Mouse (Mus musculus) erythroblast, embryonic 14.5 days (primary cell): ENCODE measurements at regions not wholly inside any gene's neighbourhood (a gene's known extent, or its start where the extent isn't known, plus 50 kb on each side); places are given as distances from the start of the nearest gene placed in this dataset.

Experiments used
- H3K27me3 ChIP-seq: 2 replicates; pipeline ENCODE4 v1.6.1; 2012; ENCODE audit warnings: inconsistent platforms; ENCODE audit not compliant: control insufficient read depth
- H3K36me3 ChIP-seq: 2 replicates; pipeline ENCODE4 v1.6.1; 2012; ENCODE audit warnings: mild to moderate bottlenecking, inconsistent platforms; ENCODE audit not compliant: control insufficient read depth
- H3K4me1 ChIP-seq: 2 replicates; pipeline ENCODE4 v1.6.1; 2012; ENCODE audit warnings: inconsistent platforms; ENCODE audit not compliant: control insufficient read depth
- H3K4me3 ChIP-seq: replicated peaks from 2 replicates; pipeline ENCODE3; 2012; ENCODE audit warnings: moderate library complexity, mild to moderate bottlenecking, inconsistent platforms
- H3K9me3 ChIP-seq: 2 replicates; pipeline ENCODE4 v1.6.1; 2012; ENCODE audit warnings: low read length, inconsistent platforms, mixed read lengths; ENCODE audit not compliant: control insufficient read depth
- GATA1 ChIP-seq: IDR thresholded peaks from 2 replicates; pipeline ENCODE4 v1.6.1; 2012; ENCODE audit warnings: low read length, inconsistent platforms, mixed read lengths
- TAL1 ChIP-seq: IDR thresholded peaks from 3 replicates; pipeline ENCODE4 v1.6.1; 2012; ENCODE audit warnings: low read length, inconsistent platforms, mixed read lengths

DNA sequence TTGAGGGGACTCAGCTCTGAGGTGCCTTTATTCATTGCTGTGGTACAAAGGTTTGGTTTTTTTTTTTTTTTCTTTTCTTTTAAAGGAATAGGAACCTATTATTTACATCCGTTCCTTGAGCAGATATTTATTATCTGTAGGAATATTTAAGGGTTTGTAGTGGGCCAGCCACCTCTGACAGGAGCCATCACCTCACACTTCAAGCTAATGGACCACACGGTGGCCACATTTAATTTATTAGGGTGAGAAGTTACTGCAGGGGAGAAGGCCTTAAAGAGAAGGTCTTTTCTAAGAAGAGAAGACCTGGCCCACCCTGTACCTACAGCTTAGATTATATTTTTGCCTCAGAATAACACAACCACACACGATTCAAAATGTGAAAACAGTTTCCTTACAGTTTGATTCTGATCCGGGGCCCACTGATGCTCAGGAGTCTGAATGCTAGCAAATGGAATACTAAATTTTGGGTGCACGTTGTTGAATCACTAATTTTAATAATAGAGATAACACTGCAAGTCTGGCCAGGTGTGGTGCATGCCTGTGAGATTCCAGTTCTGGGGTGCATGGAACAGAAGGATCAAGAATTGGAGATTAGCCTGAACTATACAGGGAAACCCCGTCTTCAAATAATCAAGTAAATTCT is 255.6 kb upstream of the Nfe2l3 start:
- peaks cover 8% of the 10 kb centered on the region for H3K9me3 ChIP-seq
- peaks cover 100% of the 10 kb centered on the region for H3K27me3 ChIP-seq
- TF ChIP-seq GATA1, result no peak
- TF ChIP-seq TAL1, result no peak
- H3K4me3 ChIP-seq, result no peak overlapping the region
- no peaks in the 10 kb centered on the region for H3K36me3 ChIP-seq
- peaks cover 22% of the 10 kb centered on the region for H3K4me1 ChIP-seq

DNA sequence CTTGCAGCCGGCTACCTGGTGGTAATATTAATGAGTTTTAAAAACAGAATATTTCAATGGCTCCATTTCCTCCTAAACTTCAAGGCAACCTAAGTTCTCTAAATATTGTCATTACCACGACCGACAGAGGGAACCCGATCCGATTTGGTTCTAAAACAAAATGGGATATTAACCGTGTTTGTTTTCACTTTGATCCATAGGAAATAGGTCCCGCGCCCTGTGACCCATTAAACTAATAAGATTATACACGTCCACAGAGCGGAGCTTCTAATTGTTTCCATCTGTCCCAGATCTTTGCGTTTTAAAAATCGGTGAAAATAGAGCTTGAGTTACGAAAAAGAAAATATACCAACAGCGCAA is 254.8 kb upstream of the Nfe2l3 start:
- TF ChIP-seq GATA1, result no peak
- no peak for TF ChIP-seq TAL1
- Histone ChIP-seq H3K4me1 (peaks cover 17% of the 10 kb centered on the region), H3K9me3 (peaks cover 8% of the 10 kb centered on the region), H3K36me3 (no peaks in the 10 kb centered on the region), H3K4me3 (peak overlapping the region; percentile 59), H3K27me3 (peaks cover 100% of the 10 kb centered on the region)

DNA sequence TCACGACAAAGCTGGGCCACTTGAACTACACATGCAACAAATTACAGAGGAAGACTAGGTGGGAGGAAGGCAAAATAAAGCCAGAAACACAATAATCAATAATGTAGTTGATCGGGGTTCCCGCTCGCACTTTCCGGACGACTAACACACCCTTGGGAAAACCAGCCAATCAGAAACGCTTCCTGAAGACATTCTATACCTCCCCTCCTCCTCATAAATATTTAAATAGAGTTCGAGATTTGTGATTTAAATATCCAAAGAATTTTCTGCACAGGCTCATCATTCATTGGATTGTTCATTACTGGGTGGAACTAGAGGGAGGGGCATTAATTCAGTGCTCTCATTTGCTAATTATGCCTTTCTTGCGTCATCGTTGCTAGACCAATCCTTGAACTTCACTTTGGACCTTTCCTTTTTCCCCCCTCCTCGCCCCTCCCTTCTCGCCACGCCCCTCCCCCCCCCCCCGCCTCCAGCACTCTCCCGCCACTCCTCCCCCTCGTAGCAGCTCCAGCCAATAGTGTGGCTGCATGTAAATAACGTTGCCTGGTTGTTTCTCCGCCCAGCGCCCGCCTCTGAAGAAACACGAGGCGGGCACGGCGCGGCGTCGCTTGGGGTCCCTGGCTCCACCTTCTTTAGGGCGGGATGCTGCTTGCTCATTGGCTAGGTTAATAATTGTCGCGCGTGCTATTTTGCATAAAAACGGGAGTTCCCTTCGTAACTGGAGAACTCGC is 254.2 kb upstream of the Nfe2l3 start:
- TF ChIP-seq TAL1 (no peak), GATA1 (no peak)

DNA sequence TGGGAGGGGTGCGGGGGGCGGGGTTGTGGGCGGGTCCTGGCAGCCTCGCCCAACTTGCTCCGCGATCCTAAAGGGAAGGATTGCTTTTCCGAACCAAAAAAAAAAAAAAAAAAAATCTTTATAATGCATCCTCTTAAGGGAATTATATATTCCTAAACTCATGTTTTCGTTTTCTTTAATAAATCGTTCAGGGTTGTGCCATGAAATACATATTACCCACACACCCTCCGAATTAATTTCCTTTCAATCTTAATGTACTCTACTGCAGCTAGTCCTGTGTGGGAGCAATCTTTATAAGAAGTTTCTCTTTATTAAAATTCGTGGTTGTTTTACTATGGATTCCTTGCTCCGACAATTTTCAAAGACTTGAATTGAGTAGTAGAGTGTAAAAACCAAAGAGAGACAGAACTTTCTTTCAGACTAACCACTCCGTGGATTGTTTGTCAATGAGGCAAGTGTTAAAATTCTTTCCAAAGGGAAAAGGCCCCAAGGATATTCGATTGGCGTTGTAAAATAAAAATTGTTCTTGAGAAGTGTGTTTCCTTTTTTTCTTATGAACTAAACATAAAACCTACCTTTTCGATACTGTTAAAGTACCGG is 253.6 kb upstream of the Nfe2l3 start:
- no peaks in the 10 kb centered on the region for H3K36me3 ChIP-seq
- peak overlapping the region; percentile 25 for H3K4me3 ChIP-seq
- H3K4me1 ChIP-seq, result peaks cover 7% of the 10 kb centered on the region
- H3K9me3 ChIP-seq, result peaks cover 5% of the 10 kb centered on the region
- no peak for TF ChIP-seq TAL1
- no peak for TF ChIP-seq GATA1
- H3K27me3 ChIP-seq, result peaks cover 100% of the 10 kb centered on the region

More for the DNA sequence above, 254.2 kb upstream of the Nfe2l3 start:
- Histone ChIP-seq H3K4me1 (peaks cover 13% of the 10 kb centered on the region), H3K9me3 (peaks cover 5% of the 10 kb centered on the region), H3K36me3 (no peaks in the 10 kb centered on the region), H3K4me3 (peak overlapping the region; percentile 59), H3K27me3 (peaks cover 100% of the 10 kb centered on the region)

DNA sequence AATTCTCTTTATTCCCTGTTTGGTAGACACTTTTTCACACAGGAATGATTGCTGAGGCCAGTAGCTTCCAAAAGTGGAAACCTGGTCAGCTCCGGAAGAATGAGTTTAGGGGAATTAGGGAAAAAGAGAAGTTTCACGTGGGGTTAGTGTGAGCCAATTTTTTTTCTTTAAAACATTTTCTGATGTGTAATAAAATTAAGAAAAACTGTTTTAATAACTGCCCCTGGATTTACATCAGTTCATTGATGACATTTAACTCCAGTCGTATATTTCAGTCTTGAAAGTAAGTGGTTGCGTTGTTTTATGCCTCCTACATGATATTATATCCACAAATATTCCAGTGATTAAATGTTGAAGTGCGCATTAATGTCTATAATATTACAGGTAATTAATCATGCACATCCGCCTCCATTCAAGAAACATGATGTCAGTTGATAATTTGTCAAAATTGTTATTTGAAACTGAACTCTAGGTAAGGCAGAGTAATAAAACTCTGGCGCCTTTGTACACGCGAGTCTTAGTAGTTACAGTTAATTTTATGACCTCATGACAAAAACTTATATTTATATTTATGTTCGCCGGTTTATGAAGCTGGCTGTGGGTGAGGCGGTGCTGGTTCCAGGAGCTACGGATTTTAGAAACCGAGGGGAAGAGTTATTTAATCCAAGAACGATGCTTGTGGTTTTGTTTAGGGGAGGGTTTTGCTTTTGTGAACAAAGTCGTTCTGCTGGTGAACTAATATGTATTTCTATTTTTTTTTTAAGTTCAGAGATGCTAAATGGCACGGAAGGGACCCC is 252.5 kb upstream of the Nfe2l3 start:
- Histone ChIP-seq H3K4me3 (no peak overlapping the region), H3K4me1 (peaks cover 5% of the 10 kb centered on the region), H3K36me3 (no peaks in the 10 kb centered on the region), H3K27me3 (peaks cover 100% of the 10 kb centered on the region), H3K9me3 (peaks cover 5% of the 10 kb centered on the region)
- TF ChIP-seq TAL1, result no peak

DNA sequence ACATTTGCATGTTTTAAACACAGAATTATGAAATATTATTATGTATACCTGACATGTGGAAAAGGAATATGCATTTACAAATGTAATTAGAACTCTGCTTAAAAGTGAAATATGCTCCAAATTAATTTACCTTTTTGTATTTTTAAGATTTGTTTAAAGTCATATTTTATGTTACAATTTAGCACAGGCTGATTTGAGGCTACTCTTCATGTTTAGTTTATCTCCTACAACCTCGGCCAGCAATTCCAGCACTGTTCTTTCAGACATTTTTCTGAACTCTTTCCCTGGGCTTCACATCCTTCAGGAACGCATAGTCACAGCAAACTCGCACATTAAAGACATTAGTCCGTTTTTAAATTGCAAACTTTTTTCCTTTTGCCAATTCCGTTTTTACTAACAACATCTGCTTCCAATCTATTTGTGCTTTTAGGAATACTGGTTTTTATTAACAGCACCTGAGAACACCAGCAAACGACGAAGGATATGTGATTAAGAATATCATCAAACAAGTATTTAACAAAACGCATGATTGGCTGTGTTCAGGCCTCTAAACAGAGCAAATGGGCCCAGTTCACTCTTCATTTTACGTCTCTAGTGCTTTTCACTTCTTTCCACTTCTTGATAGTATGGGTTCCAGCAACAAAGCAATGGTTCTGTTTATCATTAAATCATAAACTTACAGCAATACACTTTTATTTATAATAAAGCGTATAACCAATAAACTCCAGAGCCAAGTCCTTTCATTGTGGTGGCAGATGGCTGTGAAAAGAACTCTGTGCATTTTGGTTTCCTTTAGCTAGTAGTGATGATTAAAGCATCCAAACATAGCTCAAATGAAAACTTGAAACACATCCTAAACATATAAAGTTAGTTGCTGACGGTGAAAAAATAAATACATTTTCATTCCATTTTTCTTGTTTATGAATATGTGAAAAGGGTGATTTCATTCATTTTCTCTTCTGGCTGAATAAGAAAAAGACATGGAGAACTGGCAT is 251.3 kb upstream of the Nfe2l3 start:
- peaks cover 5% of the 10 kb centered on the region for H3K9me3 ChIP-seq
- peaks cover 5% of the 10 kb centered on the region for H3K4me1 ChIP-seq
- no peaks in the 10 kb centered on the region for H3K36me3 ChIP-seq
- peaks cover 100% of the 10 kb centered on the region for H3K27me3 ChIP-seq
- TF ChIP-seq GATA1 (no peak), TAL1 (no peak)
- no peak overlapping the region for H3K4me3 ChIP-seq

DNA sequence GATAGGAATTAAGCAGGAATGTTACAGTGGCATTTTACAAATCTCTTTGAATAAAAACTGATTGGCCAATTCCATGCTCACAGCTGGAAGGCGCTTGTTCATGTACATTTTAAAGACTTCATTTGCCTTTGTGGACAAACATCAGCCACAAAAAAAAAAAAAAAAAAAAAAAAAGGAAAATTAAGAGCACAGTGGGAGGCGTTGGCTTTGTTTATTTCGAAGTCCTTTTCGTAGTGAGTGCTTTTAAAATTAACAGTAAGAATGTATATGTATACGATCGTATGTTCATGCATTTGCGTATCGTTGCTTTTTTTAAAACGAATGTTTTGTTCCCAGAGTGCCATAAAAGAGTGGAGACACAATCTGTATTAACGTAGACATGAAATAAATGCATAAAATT is 250.6 kb upstream of the Nfe2l3 start:
- Histone ChIP-seq H3K9me3 (peaks cover 5% of the 10 kb centered on the region), H3K4me1 (peaks cover 5% of the 10 kb centered on the region), H3K36me3 (no peaks in the 10 kb centered on the region), H3K27me3 (peaks cover 100% of the 10 kb centered on the region), H3K4me3 (no peak overlapping the region)
- TF ChIP-seq GATA1, result no peak
- TF ChIP-seq TAL1, result no peak

DNA sequence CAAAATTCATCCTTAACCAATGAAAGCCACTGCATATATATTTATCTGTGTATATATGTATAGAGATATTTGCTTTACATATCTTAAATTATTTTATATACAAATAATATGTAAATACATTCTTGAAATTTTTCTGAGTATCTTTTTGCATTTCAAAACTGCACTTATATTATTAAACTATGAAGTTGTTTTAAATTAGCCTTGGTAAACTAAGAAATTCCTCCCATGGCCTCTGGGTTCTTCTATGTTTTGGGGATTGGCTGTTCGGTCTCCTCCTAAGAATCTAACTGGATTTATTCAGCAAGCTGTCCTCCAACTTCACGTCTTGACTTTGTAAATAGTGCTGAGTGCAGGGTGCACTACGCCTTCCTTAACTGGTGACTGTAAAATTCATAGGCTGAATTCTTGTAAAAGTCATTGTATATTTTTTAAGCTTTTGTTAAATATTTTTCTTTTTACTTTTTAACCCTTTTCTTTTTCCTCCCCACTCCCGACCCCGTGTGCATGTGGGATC is 249.6 kb upstream of the Nfe2l3 start:
- no peak for TF ChIP-seq GATA1
- no peak for TF ChIP-seq TAL1
- peaks cover 100% of the 10 kb centered on the region for H3K27me3 ChIP-seq
- H3K4me1 ChIP-seq, result peaks cover 5% of the 10 kb centered on the region
- H3K36me3 ChIP-seq, result no peaks in the 10 kb centered on the region
- peaks cover 5% of the 10 kb centered on the region for H3K9me3 ChIP-seq
- no peak overlapping the region for H3K4me3 ChIP-seq
